Mouse (Mus musculus): ENCODE measurements at regions not wholly inside any gene's neighbourhood (a gene's known extent, or its start where the extent isn't known, plus 50 kb on each side); places are given as distances from the start of the nearest gene placed in this dataset.

GRCm38 (mm10) chr13:107492448-107492847 is 470.5 kb upstream of the Kif2a start:
- no peak for DNase-seq (ENCODE audit: low read depth)

GRCm38 (mm10) chr13:107491423-107491822 is 469.5 kb upstream of the Kif2a start:
- DNase-seq (ENCODE audit: low read depth) = no peak

GRCm38 (mm10) chr13:107485400-107486017 is 463.6 kb upstream of the Kif2a start:
- DNase-seq (ENCODE audit: low read depth) = peak; percentile 7

- DNase-seq (ENCODE audit: low read depth) = no peak
Observed at GRCm38 (mm10) chr13:107484630-107484998, 462.7 kb upstream of the Kif2a start.

GRCm38 (mm10) chr13:107483967-107484629 is 462.2 kb upstream of the Kif2a start:
- DNase-seq (ENCODE audit: low read depth) = no peak

GRCm38 (mm10) chr13:107475166-107475565 is 453.2 kb upstream of the Kif2a start:
- DNase-seq (ENCODE audit: low read depth) = no peak

GRCm38 (mm10) chr13:107469491-107470276 is 447.8 kb upstream of the Kif2a start:
- DNase-seq (ENCODE audit: low read depth) = no peak

GRCm38 (mm10) chr13:107462791-107463190 is 440.9 kb upstream of the Kif2a start:
- DNase-seq (ENCODE audit: low read depth) = no peak

- DNase-seq (ENCODE audit: low read depth) = peak; percentile 61
Observed at GRCm38 (mm10) chr13:107461048-107461912, 439.4 kb upstream of the Kif2a start.

GRCm38 (mm10) chr13:107458730-107459129 is 436.8 kb upstream of the Kif2a start:
- no peak for DNase-seq (ENCODE audit: low read depth)

- DNase-seq (ENCODE audit: low read depth) = no peak
Observed at GRCm38 (mm10) chr13:107457270-107457669, 435.3 kb upstream of the Kif2a start.

- DNase-seq (ENCODE audit: low read depth) = no peak
Observed at GRCm38 (mm10) chr13:107456394-107456793, 434.5 kb upstream of the Kif2a start.

- peak; percentile 30 for DNase-seq (ENCODE audit: low read depth)
Observed at GRCm38 (mm10) chr13:107449598-107450179, 427.8 kb upstream of the Kif2a start.

GRCm38 (mm10) chr13:107447813-107448212 is 425.9 kb upstream of the Kif2a start:
- DNase-seq (ENCODE audit: low read depth) = no peak

- no peak for DNase-seq (ENCODE audit: low read depth)
Observed at GRCm38 (mm10) chr13:107419363-107420155, 397.6 kb upstream of the Kif2a start.

- DNase-seq (ENCODE audit: low read depth) = no peak
Observed at GRCm38 (mm10) chr13:107410267-107410666, 388.3 kb upstream of the Kif2a start.

GRCm38 (mm10) chr13:107407674-107408026 is 385.7 kb upstream of the Kif2a start:
- DNase-seq (ENCODE audit: low read depth) = no peak

GRCm38 (mm10) chr13:107406977-107407673 is 385.2 kb upstream of the Kif2a start:
- DNase-seq (ENCODE audit: low read depth) = no peak

GRCm38 (mm10) chr13:107398621-107399363 is 376.9 kb upstream of the Kif2a start:
- DNase-seq (ENCODE audit: low read depth) = no peak

GRCm38 (mm10) chr13:107396036-107396435 is 374.1 kb upstream of the Kif2a start:
- no peak for DNase-seq (ENCODE audit: low read depth)

Measured in induced T-regulatory cell, adult 2 months (primary cell).